8 mouse cellular contexts compared by ENCODE assay signal in the genomic region with DNA sequence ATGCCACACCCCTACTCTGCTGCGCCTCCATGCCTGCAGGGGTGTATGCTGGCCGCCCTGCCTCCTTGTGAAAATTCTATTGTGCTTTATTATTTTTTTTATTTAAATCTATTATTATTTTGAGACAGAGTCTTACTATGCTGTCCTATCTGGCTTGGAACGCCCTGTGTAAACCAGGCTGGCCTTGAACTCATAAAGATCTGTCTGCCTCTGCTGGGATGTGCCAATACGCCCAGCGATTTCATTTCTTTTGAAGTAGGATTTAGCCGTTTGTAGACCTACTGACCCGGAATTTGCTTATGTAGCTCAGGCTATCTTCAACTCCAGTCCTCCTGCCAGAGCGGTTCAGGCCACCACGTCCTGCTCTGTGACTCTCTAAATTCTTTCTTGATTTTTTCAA. TPM values are rescaled to one million over a fixed set of nuclear protein-coding genes. Genes with fewer than 3 reads are reported as not detected.
DNase-seq lines count a peak whose midpoint lies in the region; ATAC-seq lines count a peak whose summit lies in the region.

No protein-coding gene starts in this region.

- H3K4me2 ChIP-seq in heart, embryonic 12.5 days, result peak overlapping the region; percentile 84; the same call in 1 of the 2 replicates
- peak overlapping the region; percentile 92; the same call in 1 of the 2 replicates for H3K4me2 ChIP-seq in hindbrain, embryonic 15.5 days
- H3K4me2 ChIP-seq in stomach, embryonic 14.5 days (replicated peaks; ENCODE audit: low read depth, low read length), result peak overlapping the region; percentile 85

- no peak overlapping the region for H3K9ac ChIP-seq in heart, embryonic 12.5 days
- no peak overlapping the region for H3K9ac ChIP-seq in hindbrain, embryonic 15.5 days
- H3K9ac ChIP-seq in stomach, embryonic 14.5 days (replicated peaks; ENCODE audit: low read depth, low read length), result peak overlapping the region; percentile 30; the same call in 1 of the 2 replicates

- DNase-seq in heart, adult 11 months, result no peak
- no peak for DNase-seq in gastrocnemius, adult 18-20 months (ENCODE audit: low spot score)

- 66% methylated on average over 9 of the region's 9 CpGs for WGBS in heart, embryonic 12.5 days
- WGBS in hindbrain, embryonic 15.5 days, result 77% methylated on average over 9 of the region's 9 CpGs
- WGBS in stomach, embryonic 14.5 days, result 59% methylated on average over 9 of the region's 9 CpGs

- H3K9me3 ChIP-seq in heart, embryonic 12.5 days (replicated peaks), result no peaks in the 10 kb centered on the region
- no peaks in the 10 kb centered on the region for H3K9me3 ChIP-seq in megakaryocyte, embryonic 14.5 days
- H3K9me3 ChIP-seq in hindbrain, embryonic 15.5 days, result no peaks in the 10 kb centered on the region
- H3K9me3 ChIP-seq in stomach, embryonic 14.5 days (ENCODE audit: control insufficient read depth, low read depth, low read length), result no peaks in the 10 kb centered on the region

- H3K27me3 ChIP-seq in heart, embryonic 12.5 days (replicated peaks), result peaks cover 27% of the 10 kb centered on the region
- no peaks in the 10 kb centered on the region for H3K27me3 ChIP-seq in megakaryocyte, embryonic 14.5 days (replicated peaks)
- peaks cover 17% of the 10 kb centered on the region for H3K27me3 ChIP-seq in hindbrain, embryonic 15.5 days
- no peaks in the 10 kb centered on the region for H3K27me3 ChIP-seq in stomach, embryonic 14.5 days (ENCODE audit: control insufficient read depth, insufficient read depth, low read length)

- ATAC-seq in heart, embryonic 12.5 days (ENCODE audit: insufficient number of reproducible peaks, low FRiP score), result no peak
- ATAC-seq in megakaryocyte, adult 5-6 weeks (ENCODE audit: poor library complexity, severe bottlenecking), result no peak
- no peak for ATAC-seq in hindbrain, embryonic 15.5 days (ENCODE audit: low FRiP score, low read depth)
- no peak for ATAC-seq in stomach, embryonic 14.5 days (ENCODE audit: insufficient number of reproducible peaks, insufficient read depth, low FRiP score, low read depth)
- ATAC-seq in megakaryocyte-erythroid progenitor cell, adult 5-6 weeks (replicated peaks; ENCODE audit: low FRiP score, low TSS enrichment, poor library complexity, severe bottlenecking), result no peak

- no peak overlapping the region for H3K4me3 ChIP-seq in heart, embryonic 12.5 days
- H3K4me3 ChIP-seq in megakaryocyte, embryonic 14.5 days (replicated peaks), result peak overlapping the region; percentile 99
- no peak overlapping the region for H3K4me3 ChIP-seq in hindbrain, embryonic 15.5 days
- H3K4me3 ChIP-seq in stomach, embryonic 14.5 days (ENCODE audit: low read depth, low read length), result no peak overlapping the region

- H3K4me1 ChIP-seq in heart, embryonic 12.5 days (replicated peaks), result peaks cover 31% of the 10 kb centered on the region
- H3K4me1 ChIP-seq in megakaryocyte, embryonic 14.5 days, result peaks cover 88% of the 10 kb centered on the region
- peaks cover 18% of the 10 kb centered on the region; the same call in 1 of the 2 replicates for H3K4me1 ChIP-seq in hindbrain, embryonic 15.5 days (replicated peaks)
- H3K4me1 ChIP-seq in stomach, embryonic 14.5 days (ENCODE audit: control insufficient read depth, insufficient read depth, low read length), result peaks cover 5% of the 10 kb centered on the region; the same call in 1 of the 2 replicates

- H3K27ac ChIP-seq in heart, embryonic 12.5 days (ENCODE audit: poor library complexity, severe bottlenecking), result no peak overlapping the region
- no peak overlapping the region for H3K27ac ChIP-seq in hindbrain, embryonic 15.5 days (replicated peaks)
- no peak overlapping the region for H3K27ac ChIP-seq in stomach, embryonic 14.5 days (ENCODE audit: low read length)

- no peaks in the 10 kb centered on the region for H3K36me3 ChIP-seq in heart, embryonic 12.5 days
- peaks cover 35% of the 10 kb centered on the region for H3K36me3 ChIP-seq in megakaryocyte, embryonic 14.5 days (replicated peaks; ENCODE audit: low read length)
- no peaks in the 10 kb centered on the region for H3K36me3 ChIP-seq in hindbrain, embryonic 15.5 days
- H3K36me3 ChIP-seq in stomach, embryonic 14.5 days (ENCODE audit: control insufficient read depth, insufficient read depth, low read length), result no peaks in the 10 kb centered on the region

RNA-seq across cellular contexts. Expression of gene Cd9, which starts 0.8 kb away (rescaled TPM):
- 73.5 and 73.6 TPM in 2 replicates for polyA plus RNA-seq in heart, embryonic 12.5 days (2016; fragmentation: Nextera tagmentation; extraction: Ambion mirVana)
- polyA plus RNA-seq in megakaryocyte, embryonic 14.5 days (2012; ENCODE audit: insufficient read depth, low replicate concordance), result 24.2 and 52.6 TPM in 2 replicates
- 100 and 106 TPM in 2 replicates for total RNA-seq in megakaryocyte, adult 5-6 weeks (2015)
- total RNA-seq in megakaryocyte, adult 5-6 weeks (2017), result 65.5 and 74.0 TPM in 2 replicates
- polyA plus RNA-seq in hindbrain, embryonic 15.5 days (2015; fragmentation: Nextera tagmentation; extraction: Ambion mirVana), result 108 TPM in 2 replicates
- polyA plus RNA-seq in stomach, embryonic 14.5 days (2014; fragmentation: Nextera tagmentation; extraction: Ambion mirVana), result 286 and 302 TPM in 2 replicates
- 9.5 and 11.8 TPM in 2 replicates for total RNA-seq in megakaryocyte-erythroid progenitor cell, adult 5-6 weeks (2014; fragmentation: Nextera tagmentation)
- 34.1 and 40.0 TPM in 2 replicates for total RNA-seq in megakaryocyte-erythroid progenitor cell, adult 5-6 weeks (2017)
- 10 to 100 TPM; 18.2 to 26.0 TPM for total RNA-seq in gastrocnemius, adult 18-20 months (2021)

RNA-seq across cellular contexts. Expression of gene Vwf, which starts 51.2 kb away (rescaled TPM):
- polyA plus RNA-seq in heart, embryonic 12.5 days (2016; fragmentation: Nextera tagmentation; extraction: Ambion mirVana), result 19.8 and 21.4 TPM in 2 replicates
- 331 and 373 TPM in 2 replicates for polyA plus RNA-seq in megakaryocyte, embryonic 14.5 days (2012; ENCODE audit: insufficient read depth, low replicate concordance)
- 0.18 and 1.6 TPM in 2 replicates for total RNA-seq in megakaryocyte, adult 5-6 weeks (2015)
- 0.26 and 0.49 TPM in 2 replicates for total RNA-seq in megakaryocyte, adult 5-6 weeks (2017)
- 10.2 and 10.8 TPM in 2 replicates for polyA plus RNA-seq in hindbrain, embryonic 15.5 days (2015; fragmentation: Nextera tagmentation; extraction: Ambion mirVana)
- polyA plus RNA-seq in stomach, embryonic 14.5 days (2014; fragmentation: Nextera tagmentation; extraction: Ambion mirVana), result 7.5 and 9.8 TPM in 2 replicates
- 11.0 and 14.9 TPM in 2 replicates for total RNA-seq in megakaryocyte-erythroid progenitor cell, adult 5-6 weeks (2014; fragmentation: Nextera tagmentation)
- total RNA-seq in megakaryocyte-erythroid progenitor cell, adult 5-6 weeks (2017), result 5.5 and 9.3 TPM in 2 replicates
- total RNA-seq in gastrocnemius, adult 18-20 months (2021), result 10 to 100 TPM; 16.3 to 18.7 TPM

Comparison
In these comparisons a context has a peak if more than half of its experiments do, and no peak if none do; other contexts are left out.
1. RNA of gene Vwf, which starts 51.2 kb away (polyA plus RNA-seq): 331 to 373 TPM in megakaryocyte, embryonic 14.5 days; 19.8 to 21.4 TPM in heart, embryonic 12.5 days, 10.2 to 10.8 TPM in hindbrain, embryonic 15.5 days and 7.5 to 9.8 TPM in stomach, embryonic 14.5 days; every median in the first group is over 10 times any median in the second.
2. Peak in every context shown above with its lines, with median percentiles within 50 percentile points of each other: H3K4me2 ChIP-seq.